Mouse (Mus musculus): ENCODE results near the gene Arhgap10.
A peak's percentile ranks its signal among the peaks of the same experiment; 100 is the strongest.

The Arhgap10 gene

GRCm38 (mm10) chr8:77284473-77284872 lies 233.3 kb downstream of the Arhgap10 start:
- no peak for DNase-seq (ENCODE audit: low spot score in 2 of 2)

- no peak for DNase-seq (ENCODE audit: low spot score in 2 of 2)
These were observed 235.0 kb downstream of the Arhgap10 start for GRCm38 (mm10) chr8:77282605-77283236.

GRCm38 (mm10) chr8:77279977-77280376 lies 237.8 kb downstream of the Arhgap10 start:
- DNase-seq (ENCODE audit: low spot score in 2 of 2) = no peak

- no peak for DNase-seq (ENCODE audit: low spot score in 2 of 2)
These were observed 239.5 kb downstream of the Arhgap10 start for GRCm38 (mm10) chr8:77278246-77278645.

- DNase-seq (ENCODE audit: low spot score in 2 of 2) = no peak
These were observed 240.9 kb downstream of the Arhgap10 start for GRCm38 (mm10) chr8:77276827-77277226.

GRCm38 (mm10) chr8:77275571-77275970 lies 242.2 kb downstream of the Arhgap10 start:
- DNase-seq (ENCODE audit: low spot score in 2 of 2) = no peak

GRCm38 (mm10) chr8:77272136-77272535 lies 245.6 kb downstream of the Arhgap10 start:
- DNase-seq (ENCODE audit: low spot score in 2 of 2) = no peak

GRCm38 (mm10) chr8:77267941-77268405 lies 249.8 kb downstream of the Arhgap10 start:
- DNase-seq (ENCODE audit: low spot score in 2 of 2) = peak in 1 of 2 experiments; percentile 6

GRCm38 (mm10) chr8:77262216-77263009 lies 255.3 kb downstream of the Arhgap10 start:
- DNase-seq (ENCODE audit: low spot score in 2 of 2) = peak; percentile 20 to 26

GRCm38 (mm10) chr8:77261215-77261614 lies 256.5 kb downstream of the Arhgap10 start:
- no peak for DNase-seq (ENCODE audit: low spot score in 2 of 2)

GRCm38 (mm10) chr8:77257085-77257451 lies 260.7 kb downstream of the Arhgap10 start:
- DNase-seq (ENCODE audit: low spot score in 2 of 2) = no peak

- peak; percentile 76 to 80 for DNase-seq (ENCODE audit: low spot score in 2 of 2)
These were observed 261.2 kb downstream of the Arhgap10 start for GRCm38 (mm10) chr8:77256450-77257084.

- no peak for DNase-seq (ENCODE audit: low spot score in 2 of 2)
These were observed 263.3 kb downstream of the Arhgap10 start for GRCm38 (mm10) chr8:77254466-77254865.

GRCm38 (mm10) chr8:77251134-77251533 lies 266.6 kb downstream of the Arhgap10 start:
- no peak for DNase-seq (ENCODE audit: low spot score in 2 of 2)

- DNase-seq (ENCODE audit: low spot score in 2 of 2) = no peak
These were observed 267.7 kb downstream of the Arhgap10 start for GRCm38 (mm10) chr8:77250094-77250493.

GRCm38 (mm10) chr8:77241381-77241780 lies 276.4 kb downstream of the Arhgap10 start:
- DNase-seq (ENCODE audit: low spot score in 2 of 2) = no peak

GRCm38 (mm10) chr8:77239462-77239861 lies 278.3 kb downstream of the Arhgap10 start:
- DNase-seq (ENCODE audit: low spot score in 2 of 2) = no peak

GRCm38 (mm10) chr8:77236701-77237100 lies 281.1 kb downstream of the Arhgap10 start:
- DNase-seq (ENCODE audit: low spot score in 2 of 2) = no peak

- no peak for DNase-seq (ENCODE audit: low spot score in 2 of 2)
These were observed 285.3 kb downstream of the Arhgap10 start for GRCm38 (mm10) chr8:77232411-77232810.

GRCm38 (mm10) chr8:77231834-77232233 lies 285.9 kb downstream of the Arhgap10 start:
- no peak for DNase-seq (ENCODE audit: low spot score in 2 of 2)

GRCm38 (mm10) chr8:77231211-77231610 lies 286.5 kb downstream of the Arhgap10 start:
- no peak for DNase-seq (ENCODE audit: low spot score in 2 of 2)

GRCm38 (mm10) chr8:77228688-77229087 lies 289.1 kb downstream of the Arhgap10 start:
- DNase-seq (ENCODE audit: low spot score in 2 of 2) = no peak

GRCm38 (mm10) chr8:77227742-77228141 lies 290.0 kb downstream of the Arhgap10 start:
- DNase-seq (ENCODE audit: low spot score in 2 of 2) = no peak
